12 mouse cellular contexts compared by ENCODE assay signal in genomic region chr10:111196191-111196590, GRCm38 (mm10).
"Had no signal": no experiment of that assay in that cellular context is flagged by ENCODE, and none has a peak within 500 bp of the region (broad histone marks: within the 10 kb centered on the region; RNA-seq: fewer than 3 reads in every experiment).

No protein-coding gene starts in this region.

- H3K36me3 ChIP-seq: lung, embryonic 15.5 days; midbrain, embryonic 15.5 days had no signal

- H3K9me3 ChIP-seq: limb, embryonic 15.5 days; liver, embryonic 15.5 days; lung, embryonic 15.5 days; midbrain, embryonic 15.5 days had no signal

- H3K4me3 ChIP-seq: limb, embryonic 15.5 days; liver, embryonic 15.5 days; lung, embryonic 15.5 days; midbrain, embryonic 15.5 days had no signal

- DNase-seq: kidney, adult 2 months; kidney, postnatal 25 days; layer of hippocampus, postnatal 36 days; right cerebral cortex, adult 18-20 months; right cerebral cortex, postnatal 25 days; thymus, adult 18-20 months; thymus, postnatal 14 days had no signal

- H3K9ac ChIP-seq: limb, embryonic 15.5 days; liver, embryonic 15.5 days; lung, embryonic 15.5 days; midbrain, embryonic 15.5 days had no signal

- H3K27ac ChIP-seq: limb, embryonic 15.5 days; liver, embryonic 15.5 days; lung, embryonic 15.5 days; midbrain, embryonic 15.5 days had no signal

- H3K27me3 ChIP-seq: limb, embryonic 15.5 days; liver, embryonic 15.5 days; lung, embryonic 15.5 days; midbrain, embryonic 15.5 days had no signal

- H3K4me2 ChIP-seq: limb, embryonic 15.5 days; liver, embryonic 15.5 days; lung, embryonic 15.5 days; midbrain, embryonic 15.5 days had no signal

- H3K4me1 ChIP-seq: liver, embryonic 15.5 days had no signal

- ATAC-seq: intestine, embryonic 16.5 days; midbrain, embryonic 15.5 days had no signal
